ENCODE assay signal across 8 mouse cellular contexts in the genomic region with DNA sequence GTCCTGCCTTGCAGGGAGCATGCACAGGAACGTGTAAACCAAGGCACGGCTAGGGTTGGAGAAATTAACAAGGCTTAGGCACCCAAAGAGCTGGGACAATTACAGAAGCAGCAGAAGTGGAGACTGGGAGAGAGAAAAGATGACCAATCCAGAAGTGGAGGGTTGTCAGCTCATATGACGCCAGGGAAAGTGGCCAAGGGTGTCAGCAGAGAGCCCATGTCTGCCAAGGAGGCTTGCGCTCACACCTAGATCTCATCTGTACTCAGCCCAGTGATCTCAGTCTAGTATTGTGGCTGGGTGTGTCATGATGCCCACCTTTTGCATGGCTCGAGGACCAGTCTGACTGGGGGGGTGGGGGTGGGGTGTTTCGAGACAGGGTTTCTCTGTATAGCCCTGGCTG. TPM values are rescaled to one million over a fixed set of nuclear protein-coding genes. Genes with fewer than 3 reads are reported as not detected.
A peak's percentile ranks its signal among the peaks of the same experiment; 100 is the strongest.
DNase-seq lines count a peak whose midpoint lies in the region; ATAC-seq and TF ChIP-seq lines count a peak whose summit lies in the region.

No protein-coding gene starts in this region.

- TF ChIP-seq POLR2A in kidney, adult 2 months (IDR thresholded peaks at IDR 0.05; ENCODE audit: low read depth, low read length), result no peak
- no peak for TF ChIP-seq POLR2A in cortical plate, adult 2 months (IDR thresholded peaks at IDR 0.05; ENCODE audit: extremely low read depth, insufficient read depth, low read length)

- no peaks in the 10 kb centered on the region for H3K27me3 ChIP-seq in kidney, adult 2 months (replicated peaks; ENCODE audit: control insufficient read depth, insufficient read depth, low read length)
- H3K27me3 ChIP-seq in hindbrain, embryonic 11.5 days (ENCODE audit: control insufficient read depth, insufficient read depth, low read length), result no peaks in the 10 kb centered on the region

- peak overlapping the region; percentile 34 for H3K27ac ChIP-seq in kidney, adult 2 months (ENCODE audit: insufficient read depth, low read depth, low read length)
- no peak overlapping the region for H3K27ac ChIP-seq in cortical plate, adult 2 months (ENCODE audit: insufficient read depth, low read length)
- peak overlapping the region; percentile 7; the same call in 1 of the 2 replicates for H3K27ac ChIP-seq in hindbrain, embryonic 11.5 days (ENCODE audit: low read depth, low read length)

- DNase-seq in kidney, adult 2 months, result no peak
- DNase-seq in kidney, adult 18-20 months, result no peak
- DNase-seq in hindbrain, embryonic 11.5 days (ENCODE audit: low spot score), result no peak
- no peak for DNase-seq in thymus, postnatal 10 days (ENCODE audit: low spot score in 2 of 2)
- DNase-seq in spleen, postnatal 10 days (ENCODE audit: low spot score in 2 of 2), result no peak
- no peak for DNase-seq in right cerebral cortex, adult 2 months (ENCODE audit: low spot score in 2 of 2)

- TF ChIP-seq CTCF in kidney, adult 2 months (conservative IDR thresholded peaks at IDR 0.05; ENCODE audit: insufficient read depth, insufficient read length, low read depth, low read length), result no peak
- no peak for TF ChIP-seq CTCF in cortical plate, adult 2 months (IDR thresholded peaks at IDR 0.05; ENCODE audit: extremely low read depth, insufficient read depth, low read length)

- H3K9ac ChIP-seq in hindbrain, embryonic 11.5 days (ENCODE audit: low read depth, low read length), result no peak overlapping the region

- H3K4me1 ChIP-seq in kidney, adult 2 months (ENCODE audit: control insufficient read depth, insufficient read depth, low read length), result no peaks in the 10 kb centered on the region
- no peaks in the 10 kb centered on the region for H3K4me1 ChIP-seq in cortical plate, adult 2 months (ENCODE audit: control insufficient read depth, insufficient read depth, low read length)
- H3K4me1 ChIP-seq in hindbrain, embryonic 11.5 days (replicated peaks; ENCODE audit: control insufficient read depth, insufficient read depth, low read length), result no peaks in the 10 kb centered on the region

- WGBS in kidney, adult 2 months, result 35% methylated on average over 6 of the region's 6 CpGs
- 62% methylated on average over 6 of the region's 6 CpGs for WGBS in hindbrain, embryonic 11.5 days

- no peak overlapping the region for H3K4me2 ChIP-seq in hindbrain, embryonic 11.5 days (replicated peaks; ENCODE audit: low read depth, low read length)

- H3K4me3 ChIP-seq in kidney, adult 2 months (ENCODE audit: insufficient read depth, low read depth, low read length), result peak overlapping the region; percentile 47
- peak overlapping the region; percentile 72; the same call in 1 of the 2 replicates for H3K4me3 ChIP-seq in cortical plate, adult 2 months (ENCODE audit: insufficient read depth, low read length)
- no peak overlapping the region for H3K4me3 ChIP-seq in hindbrain, embryonic 11.5 days (ENCODE audit: low read depth, low read length)

- no peak for ATAC-seq in hindbrain, embryonic 11.5 days (ENCODE audit: low FRiP score)
- ATAC-seq in megakaryocyte progenitor cell, adult 5-6 weeks (replicated peaks; ENCODE audit: poor library complexity), result 0 out of 2 replicates have a peak, but pooled peaks have one; percentile 17

- peaks cover 2% of the 10 kb centered on the region; the same call in 1 of the 2 replicates for H3K36me3 ChIP-seq in kidney, adult 2 months (ENCODE audit: control insufficient read depth, insufficient read depth, low read length)
- H3K36me3 ChIP-seq in hindbrain, embryonic 11.5 days (ENCODE audit: control insufficient read depth, insufficient read depth, low read length), result no peaks in the 10 kb centered on the region

- H3K9me3 ChIP-seq in hindbrain, embryonic 11.5 days (ENCODE audit: control insufficient read depth, low read length), result no peaks in the 10 kb centered on the region

RNA-seq across cellular contexts. Expression of a gene that starts 0.7 kb away (rescaled TPM):
- polyA plus RNA-seq in kidney, adult 2 months (2012; rRNA removed), result not detected in 2 replicates
- polyA plus RNA-seq in cortical plate, adult 2 months (2012; rRNA removed), result not detected in 2 replicates
- polyA plus RNA-seq in hindbrain, embryonic 11.5 days (2014; fragmentation: Nextera tagmentation; extraction: Ambion mirVana), result not detected in 2 replicates
- total RNA-seq in megakaryocyte progenitor cell, adult 5-6 weeks (2015), result not detected in 2 replicates
- total RNA-seq in megakaryocyte progenitor cell, adult 5-6 weeks (2017), result not detected in 2 replicates

RNA-seq across cellular contexts. Expression of a gene that starts 5.9 kb away (rescaled TPM):
- 297 and 304 TPM in 2 replicates for polyA plus RNA-seq in kidney, adult 2 months (2012; rRNA removed)
- polyA plus RNA-seq in cortical plate, adult 2 months (2012; rRNA removed), result 137 and 145 TPM in 2 replicates
- polyA plus RNA-seq in hindbrain, embryonic 11.5 days (2014; fragmentation: Nextera tagmentation; extraction: Ambion mirVana), result 62.7 and 65.2 TPM in 2 replicates
- total RNA-seq in megakaryocyte progenitor cell, adult 5-6 weeks (2015), result 29.9 and 58.3 TPM in 2 replicates
- 24.6 and 24.9 TPM in 2 replicates for total RNA-seq in megakaryocyte progenitor cell, adult 5-6 weeks (2017)

RNA-seq across cellular contexts. Expression of a gene that starts 18.5 kb away (rescaled TPM):
- polyA plus RNA-seq in kidney, adult 2 months (2012; rRNA removed), result 165 and 192 TPM in 2 replicates
- 2.3 TPM in 2 replicates for polyA plus RNA-seq in cortical plate, adult 2 months (2012; rRNA removed)
- polyA plus RNA-seq in hindbrain, embryonic 11.5 days (2014; fragmentation: Nextera tagmentation; extraction: Ambion mirVana), result 7.3 and 7.5 TPM in 2 replicates
- total RNA-seq in megakaryocyte progenitor cell, adult 5-6 weeks (2015), result 47.8 and 50.3 TPM in 2 replicates
- total RNA-seq in megakaryocyte progenitor cell, adult 5-6 weeks (2017), result 43.5 and 52.3 TPM in 2 replicates

RNA-seq across cellular contexts. Expression of a gene that starts 42.5 kb away (rescaled TPM):
- 12.2 and 14.5 TPM in 2 replicates for polyA plus RNA-seq in kidney, adult 2 months (2012; rRNA removed)
- 88.8 and 95.7 TPM in 2 replicates for polyA plus RNA-seq in cortical plate, adult 2 months (2012; rRNA removed)
- polyA plus RNA-seq in hindbrain, embryonic 11.5 days (2014; fragmentation: Nextera tagmentation; extraction: Ambion mirVana), result 38.4 and 45.5 TPM in 2 replicates
- 2.8 and 4.8 TPM in 2 replicates for total RNA-seq in megakaryocyte progenitor cell, adult 5-6 weeks (2015)
- total RNA-seq in megakaryocyte progenitor cell, adult 5-6 weeks (2017), result 9.2 and 9.4 TPM in 2 replicates

Comparison
In these comparisons a context has a peak if more than half of its experiments do, and no peak if none do; other contexts are left out.
1. RNA of a gene that starts 18.5 kb away (polyA plus RNA-seq): 165 to 192 TPM in kidney, adult 2 months; 7.3 to 7.5 TPM in hindbrain, embryonic 11.5 days and 2.3 TPM in cortical plate, adult 2 months; every median in the first group is over 10 times any median in the second.